Mouse (Mus musculus) megakaryocyte, adult 5-6 weeks (primary cell): ENCODE measurements around the gene Tbl3. TPM values are rescaled to one million over a fixed set of nuclear protein-coding genes. Genes with fewer than 3 reads are reported as not detected.
"Not testable (repeated sequence)": the region's sequence is repeated elsewhere in the genome, so short reads cannot be mapped to it uniquely, and the experiment has no call there.

Source experiments
- ATAC-seq: 2 replicates; pipeline ENCODE4 v1.8.0; 2016; ENCODE audit warnings: mild to moderate bottlenecking, inconsistent platforms; ENCODE audit not compliant: poor library complexity, severe bottlenecking
- total RNA-seq, 2 experiments: library from RNA; stranded (forward) in 1 of 2; stranded (reverse) in 1 of 2; fragments of 153-499, 151-499 nt in 1 of 2; fragments of 221-1000, 200-1000 nt in 1 of 2; gene quantifications; 2 replicates each; pipeline versions ENCODE4 v1.2.3 to v1.2.4; 2015 to 2017

Gene Tbl3
- total RNA-seq, 2 experiments from 2014 or later = 10.3 to 15.6 TPM

DNA sequence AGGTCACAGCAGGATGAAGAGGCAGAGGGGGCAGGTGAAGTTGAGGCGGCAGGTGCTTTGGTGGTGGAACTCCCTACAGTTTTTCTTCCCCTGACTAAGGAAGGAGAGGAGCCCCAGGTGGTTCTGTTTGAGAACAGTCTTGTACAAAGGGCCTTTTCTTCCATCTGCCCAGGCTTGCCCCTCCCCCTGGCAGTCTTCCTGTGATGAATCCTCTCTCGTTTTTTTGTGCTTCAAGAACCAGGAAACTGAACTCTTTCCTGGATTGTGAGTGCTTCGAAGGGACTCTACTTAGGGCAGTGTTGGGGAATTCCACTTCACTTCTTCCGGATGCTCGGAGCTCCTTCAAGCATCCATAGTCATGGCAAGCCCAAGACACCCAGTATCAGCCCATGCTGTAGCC, 9.5 kb downstream of the Tbl3 start:
- no peak for ATAC-seq

DNA sequence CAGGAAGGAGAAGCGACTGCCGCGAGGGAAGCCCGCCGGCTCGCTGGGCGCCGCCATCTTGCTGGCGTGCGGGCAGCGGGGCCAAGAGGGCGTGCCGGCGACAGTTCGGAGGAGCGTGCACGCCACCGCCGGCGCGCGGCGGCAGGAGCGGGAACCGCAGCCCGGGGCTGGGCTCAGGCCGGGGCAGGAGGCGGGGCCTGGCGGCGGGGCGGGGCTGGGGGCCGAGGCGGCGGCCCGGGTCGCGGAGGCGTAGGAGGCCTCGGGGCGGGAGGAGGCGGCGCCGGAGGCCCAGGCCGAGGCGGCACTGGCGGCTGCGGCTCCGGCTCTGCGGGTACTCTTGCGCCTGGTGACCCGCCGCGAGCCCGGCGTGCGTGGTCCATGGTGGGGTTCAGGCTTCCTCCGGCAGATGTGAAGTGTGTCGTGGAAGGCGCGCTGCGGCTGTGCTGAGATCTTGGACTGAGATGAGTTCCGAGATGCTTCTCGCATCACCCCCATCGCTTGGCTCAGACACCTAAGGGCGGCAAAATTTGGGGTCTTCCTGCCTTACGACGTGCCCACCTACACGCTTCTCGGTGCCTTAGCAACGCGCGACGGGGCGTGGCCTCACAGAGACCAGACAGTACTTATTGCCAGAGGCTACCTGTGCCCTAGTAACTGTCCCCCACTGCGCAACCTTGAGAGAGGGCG, 11.3 kb downstream of the Tbl3 start, which contains the start of the genes Gfer and Noxo1:
TSS of gene Gfer (minus strand) at position 146 of the 687 bp plus-strand sequence.
TSS of gene Noxo1 (plus strand) at position 224 of the 687 bp plus-strand sequence.
- ATAC-seq = peak; percentile 93

DNA sequence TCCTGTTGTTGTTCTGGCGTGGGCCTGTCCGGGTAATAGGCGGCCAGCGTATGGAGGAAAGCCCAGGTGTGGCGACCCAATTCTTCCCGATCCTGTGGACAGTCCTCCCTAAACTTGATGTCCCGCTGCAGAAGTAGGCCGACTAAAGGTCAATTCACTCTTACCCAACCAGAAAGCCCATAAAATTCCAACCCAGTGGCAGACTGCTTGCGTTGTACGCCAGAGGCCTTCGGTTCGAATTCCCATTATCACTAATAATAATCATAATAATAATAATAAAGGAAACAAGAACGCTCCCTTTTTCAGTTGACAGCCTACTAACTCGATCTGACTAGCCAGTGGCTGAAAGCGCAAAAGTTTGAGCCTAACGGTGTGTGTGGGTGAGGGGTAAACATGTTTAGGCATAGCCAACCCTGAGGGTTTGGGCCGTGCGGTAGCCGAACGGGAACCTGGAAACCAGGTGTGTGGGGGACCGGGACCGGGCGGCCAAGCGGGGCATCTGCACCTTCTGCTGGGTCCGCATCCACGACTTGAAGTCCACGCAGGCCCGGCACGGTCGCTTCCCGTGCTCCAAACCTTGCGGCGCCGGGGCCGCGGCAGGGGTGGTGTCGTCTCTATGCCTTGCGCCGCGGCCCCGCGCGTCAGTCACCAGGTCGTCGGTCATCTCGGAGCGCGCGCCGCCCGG, 12.0 kb downstream of the Tbl3 start:
- no peak for ATAC-seq

DNA sequence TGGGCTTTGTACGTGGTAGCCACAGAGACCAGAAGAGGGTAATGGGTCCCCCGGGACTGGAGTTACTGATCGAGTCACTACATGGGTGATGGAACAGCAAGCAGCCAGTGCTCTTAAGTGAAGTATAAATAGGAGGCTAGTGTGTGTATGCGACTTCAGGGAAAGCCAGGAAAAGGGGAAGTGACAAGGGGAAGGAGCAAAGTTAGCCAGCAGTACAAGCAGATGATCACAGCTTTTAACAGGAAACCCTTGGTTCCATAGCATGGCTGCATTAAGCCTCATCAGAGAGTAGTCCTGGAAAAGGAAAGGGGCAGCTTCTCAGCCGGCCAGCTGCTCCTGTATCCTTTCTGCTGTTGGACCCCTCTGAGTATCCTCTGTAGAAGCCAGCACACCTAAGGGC, 15.1 kb downstream of the Tbl3 start:
- ATAC-seq = no peak

DNA sequence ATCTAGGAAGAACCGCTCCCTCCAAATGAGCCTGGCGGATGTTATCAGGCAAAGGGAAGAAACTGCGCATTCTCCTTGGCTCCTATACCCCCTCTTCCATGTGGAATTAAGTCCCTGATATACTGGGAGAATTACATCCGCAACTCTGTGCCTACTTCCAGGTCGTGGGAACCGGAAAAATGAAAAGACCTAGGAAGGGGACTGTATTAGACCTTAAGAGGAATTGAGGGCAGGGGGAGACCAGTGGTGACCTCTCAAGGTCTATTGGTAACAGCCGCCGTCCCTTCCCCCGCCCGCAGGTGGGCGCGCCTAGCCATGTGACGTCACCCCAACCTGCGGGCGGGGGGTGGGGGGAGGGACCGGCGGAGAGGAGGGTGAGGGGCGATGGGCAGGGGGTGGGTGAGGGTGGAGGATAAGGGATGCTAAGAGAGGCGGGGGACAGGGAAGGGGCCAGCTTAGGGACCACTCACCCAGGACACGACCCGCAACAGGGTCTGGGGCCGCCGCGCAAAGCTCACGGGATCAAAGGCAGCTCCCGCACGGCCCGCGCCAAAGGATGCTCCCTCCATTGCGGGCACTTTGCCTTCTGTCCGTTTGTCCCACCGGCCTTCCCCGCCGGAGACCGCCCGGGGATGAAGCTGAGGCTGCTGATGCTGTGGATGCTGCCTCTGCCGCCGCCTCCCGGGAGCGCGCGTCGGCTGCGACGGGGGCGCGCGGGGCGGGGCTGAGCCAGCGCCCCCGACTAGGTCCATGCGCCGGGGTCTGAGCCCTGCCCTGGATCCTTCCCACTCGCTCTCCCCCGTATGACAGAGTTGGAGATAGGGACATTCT, 18.0 kb downstream of the Tbl3 start, which contains the start of gene Syngr3:
TSS of gene Syngr3 (minus strand) at position 705 of the 831 bp plus-strand sequence.
- no peak for ATAC-seq

DNA sequence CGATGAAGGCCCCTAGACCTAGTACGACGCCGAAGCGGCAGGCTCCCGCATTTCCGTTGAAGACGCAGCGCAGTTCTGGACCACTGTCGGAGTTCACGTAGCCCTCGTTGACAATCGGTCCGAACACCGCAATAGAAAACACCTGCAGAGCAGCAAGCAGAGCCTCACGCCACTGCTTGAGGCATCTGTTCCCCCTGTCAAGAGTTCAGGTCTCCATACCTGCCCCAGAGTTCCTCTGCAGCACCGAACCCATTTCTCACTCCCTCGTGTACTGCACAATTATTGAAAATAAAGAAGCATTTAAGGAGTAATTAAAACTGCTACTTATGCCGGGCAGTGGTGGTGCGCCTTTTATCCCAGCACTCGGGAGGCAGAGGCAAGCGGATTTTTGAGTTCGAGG, 19.9 kb downstream of the Tbl3 start:
- ATAC-seq = no peak

DNA sequence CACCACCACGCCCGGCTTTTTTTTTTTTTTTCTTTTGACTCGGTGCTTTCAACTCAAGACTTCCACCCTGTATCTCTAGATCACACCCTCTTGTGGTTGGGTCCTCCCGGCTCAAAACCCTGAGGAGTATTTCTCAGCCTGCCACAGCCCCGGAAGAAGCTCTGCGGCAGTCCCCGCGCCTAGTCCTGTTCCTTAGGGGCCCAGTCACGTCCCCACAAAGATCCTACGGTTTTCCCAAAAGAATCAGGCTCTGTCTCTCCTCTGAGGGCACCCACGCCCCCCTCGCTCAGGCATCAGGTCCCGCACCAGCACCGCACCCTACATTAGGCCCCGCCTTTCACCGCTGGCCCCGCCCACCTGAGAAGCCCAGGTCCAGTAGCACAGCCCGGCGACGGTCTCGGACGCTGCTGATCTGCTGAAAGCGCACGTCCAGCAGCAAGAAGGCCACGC, 20.3 kb downstream of the Tbl3 start:
- peak; percentile 86 for ATAC-seq

DNA sequence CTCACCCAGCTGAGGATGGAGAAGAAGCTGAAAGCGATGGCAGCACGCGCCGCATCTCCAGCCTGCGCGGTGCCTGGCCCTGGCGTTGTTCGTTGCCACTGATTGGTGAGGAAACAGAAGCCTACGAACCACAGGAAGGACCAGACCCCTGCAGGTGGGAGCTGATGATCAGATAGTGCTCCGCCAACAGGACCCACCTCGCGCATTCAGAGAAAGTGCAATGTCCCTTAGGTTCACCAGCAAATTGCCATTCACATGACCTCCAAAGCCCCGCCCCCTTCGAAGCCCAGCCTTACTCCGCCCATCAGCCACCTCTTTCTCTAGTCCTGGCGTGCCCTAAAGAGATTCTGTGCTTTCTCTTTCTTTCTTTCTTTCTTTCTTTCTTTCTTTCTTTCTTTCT, 20.9 kb downstream of the Tbl3 start:
- peak; percentile 58 for ATAC-seq

DNA sequence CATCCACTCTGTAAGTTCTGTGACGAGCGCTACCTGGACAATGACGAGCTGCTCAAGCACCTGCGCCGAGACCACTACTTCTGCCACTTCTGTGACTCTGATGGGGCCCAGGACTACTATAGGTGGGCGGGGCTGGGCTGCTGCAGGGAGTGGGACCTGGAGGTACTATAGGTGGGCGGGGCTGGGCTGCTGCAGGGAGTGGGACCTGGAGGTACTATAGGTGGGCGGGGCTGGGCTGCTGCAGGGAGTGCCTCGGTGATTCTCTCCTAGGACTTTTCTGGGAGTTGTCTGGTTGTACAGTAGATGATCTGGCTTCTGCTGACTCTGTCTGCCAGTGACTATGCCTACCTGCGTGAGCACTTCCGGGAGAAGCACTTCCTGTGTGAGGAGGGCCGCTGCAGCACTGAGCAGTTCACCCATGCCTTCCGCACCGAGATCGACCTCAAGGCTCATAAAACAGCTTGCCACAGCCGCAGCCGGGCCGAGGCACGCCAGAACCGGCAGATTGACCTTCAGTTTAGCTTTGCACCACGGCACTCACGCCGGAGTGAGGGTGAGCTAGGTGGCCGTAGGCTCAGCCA, 29.9 kb downstream of the Tbl3 start:
- ATAC-seq = no peak

DNA sequence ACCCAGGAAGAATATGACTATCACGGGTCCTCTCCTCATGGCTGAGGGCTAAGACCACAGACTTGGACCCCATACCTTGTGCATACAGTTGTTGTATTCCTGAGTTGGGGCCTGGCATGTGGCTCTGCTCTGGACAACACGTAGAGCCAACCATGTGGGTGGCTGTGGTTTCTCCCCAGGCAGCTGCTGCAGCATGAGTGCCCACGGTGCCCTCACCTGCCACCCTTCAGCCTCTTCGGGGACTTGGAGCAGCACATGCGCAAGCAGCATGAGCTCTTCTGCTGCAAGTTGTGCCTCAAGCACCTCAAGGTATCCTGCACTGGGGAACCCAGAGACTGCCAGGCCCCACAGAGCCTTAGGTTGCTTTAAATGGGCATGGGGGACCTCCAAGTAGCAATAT, 30.6 kb downstream of the Tbl3 start:
- ATAC-seq = no peak

DNA sequence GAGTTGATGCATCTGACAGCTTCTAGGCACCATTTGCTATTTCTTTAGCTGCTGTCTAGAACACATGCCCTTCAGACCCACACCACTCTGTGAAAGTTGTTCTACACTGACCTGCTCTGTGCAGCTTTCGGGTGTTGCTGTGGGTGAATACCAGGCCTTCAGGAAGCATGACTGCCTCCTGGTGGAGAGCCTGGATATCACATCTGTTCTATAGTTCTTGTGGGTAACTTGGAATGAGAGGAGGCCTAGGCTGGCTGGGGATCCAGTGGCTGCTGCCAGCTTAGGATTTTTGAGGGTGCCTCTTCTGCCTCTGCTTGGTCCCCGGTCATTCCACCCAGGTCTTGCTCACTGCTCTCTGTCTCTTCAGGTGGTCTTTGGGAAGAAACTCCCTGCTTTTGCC, 31.3 kb downstream of the Tbl3 start:
- ATAC-seq = peak; percentile 74

DNA sequence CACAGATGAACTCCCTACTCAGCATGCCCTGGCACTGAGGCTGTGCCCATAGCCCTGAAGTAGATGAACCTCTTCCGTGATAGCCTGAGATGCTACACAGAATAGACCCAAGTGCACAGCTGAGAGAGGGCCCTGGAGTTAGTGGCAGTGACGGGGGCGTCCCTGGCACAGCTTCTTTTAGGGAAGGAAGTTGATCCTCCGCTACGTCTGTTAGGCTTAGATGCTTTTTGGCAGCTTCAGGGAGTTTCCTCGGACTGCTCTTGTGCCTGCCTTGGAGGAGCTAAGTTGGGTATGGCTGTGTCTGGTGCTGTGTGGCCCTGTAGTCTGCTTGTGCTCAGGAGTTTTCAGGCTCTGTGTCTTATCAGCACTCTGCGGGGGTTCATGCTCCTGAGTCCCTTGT, 33.2 kb downstream of the Tbl3 start:
- no peak for ATAC-seq

DNA sequence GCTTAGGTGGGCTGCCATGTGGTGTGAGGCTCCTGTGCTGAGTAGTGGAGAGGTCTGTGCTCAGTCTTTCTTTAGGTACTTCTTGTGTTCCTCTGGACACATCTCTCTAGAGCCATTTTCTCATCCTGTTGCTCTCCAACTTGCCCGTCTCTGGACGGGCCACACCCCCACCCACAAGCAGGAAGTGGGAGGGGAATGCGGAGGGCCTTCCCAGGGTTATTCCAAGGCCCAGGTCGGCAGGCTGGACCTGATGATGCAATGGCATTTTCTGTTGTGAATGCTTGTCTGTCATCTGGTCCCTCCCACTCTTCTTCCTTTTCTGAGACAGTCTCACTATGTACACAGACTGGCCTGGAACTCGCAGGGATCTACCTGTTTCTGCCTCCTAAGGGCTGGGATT, 35.3 kb downstream of the Tbl3 start:
- ATAC-seq = no peak

DNA sequence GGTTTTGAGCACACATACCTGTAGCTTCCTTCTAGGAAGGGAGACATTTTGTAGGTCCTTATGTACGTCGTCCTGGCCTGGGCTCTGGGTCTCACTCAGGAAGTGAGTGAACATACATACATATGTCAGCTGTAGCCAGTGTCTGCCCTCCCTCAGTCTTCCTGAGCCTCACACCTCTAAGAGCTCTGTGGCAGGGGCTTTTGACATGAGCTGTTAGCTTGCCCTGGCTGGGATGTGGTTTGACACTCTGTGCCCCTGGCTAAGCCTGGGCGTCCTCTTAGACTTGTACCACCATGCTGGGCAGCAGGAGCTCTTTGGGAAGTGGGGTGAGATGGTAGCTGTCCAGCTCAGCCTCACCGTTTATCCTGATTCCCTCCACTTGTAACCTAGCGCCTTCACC, 36.1 kb downstream of the Tbl3 start:
- no peak for ATAC-seq

DNA sequence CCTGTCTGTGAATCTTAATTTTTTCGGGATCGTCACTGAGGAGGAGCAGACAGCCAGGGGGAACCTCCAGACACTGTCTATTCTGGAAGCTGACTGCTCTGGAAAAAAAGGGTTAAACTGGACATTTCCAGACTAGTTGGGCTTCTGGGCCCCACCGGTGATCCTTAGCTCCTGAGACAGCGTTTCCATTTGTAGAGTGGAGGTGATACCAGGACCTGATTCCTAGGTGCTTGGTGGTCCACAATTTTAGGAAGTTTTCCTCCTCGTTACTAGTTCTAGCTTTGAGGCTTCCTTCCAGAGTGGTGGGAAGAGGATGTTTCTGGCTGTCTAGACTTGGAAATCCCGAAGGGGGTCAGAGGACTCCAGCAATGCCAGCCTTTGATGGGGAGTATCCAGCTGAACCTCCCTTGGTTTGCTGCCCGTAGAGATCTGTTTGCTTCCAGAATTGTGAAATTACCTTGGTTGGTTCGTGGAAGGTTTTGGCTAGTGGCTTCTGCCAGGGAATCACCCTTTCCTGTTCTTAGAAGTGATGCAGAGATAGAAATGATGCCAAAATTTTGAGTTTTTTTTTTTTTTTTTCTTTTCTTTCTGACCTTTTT, 37.1 kb downstream of the Tbl3 start:
- no peak for ATAC-seq

DNA sequence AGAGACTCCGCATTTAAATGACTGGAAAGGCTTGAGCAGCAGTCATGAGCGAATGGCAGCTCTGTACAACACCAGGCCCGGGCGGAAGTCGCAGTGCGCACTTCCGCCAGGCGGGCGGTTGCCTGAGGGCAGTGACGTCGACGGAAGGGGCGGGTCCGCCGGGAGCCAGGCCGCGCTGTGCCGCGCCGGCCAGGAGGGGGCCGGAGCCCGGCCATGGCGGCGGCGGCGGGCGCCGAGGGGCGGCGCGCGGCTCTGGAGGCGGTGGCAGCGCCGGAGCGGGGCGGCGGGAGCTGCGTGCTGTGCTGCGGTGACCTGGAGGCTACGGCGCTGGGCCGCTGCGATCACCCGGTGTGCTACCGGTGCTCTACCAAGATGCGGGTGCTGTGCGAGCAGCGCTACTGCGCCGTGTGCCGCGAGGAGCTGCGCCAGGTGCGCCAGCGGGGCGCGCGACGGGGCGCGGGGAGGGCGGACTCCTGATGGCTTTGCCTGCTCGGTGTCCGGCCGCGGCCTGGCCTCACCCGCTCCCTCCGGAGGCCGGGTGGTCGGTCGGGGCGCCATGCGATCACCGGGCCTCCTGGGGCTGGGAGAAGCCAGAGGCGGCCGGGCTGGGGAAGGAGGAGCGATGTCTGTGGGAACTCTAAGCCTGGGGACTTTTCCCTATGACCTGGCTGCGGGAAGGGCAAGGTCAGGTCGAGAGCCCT, 37.8 kb downstream of the Tbl3 start, which contains the start of gene Zfp598:
TSS of gene Zfp598 (plus strand) at position 143 of the 701 bp plus-strand sequence.
- peak; percentile 97 for ATAC-seq

DNA sequence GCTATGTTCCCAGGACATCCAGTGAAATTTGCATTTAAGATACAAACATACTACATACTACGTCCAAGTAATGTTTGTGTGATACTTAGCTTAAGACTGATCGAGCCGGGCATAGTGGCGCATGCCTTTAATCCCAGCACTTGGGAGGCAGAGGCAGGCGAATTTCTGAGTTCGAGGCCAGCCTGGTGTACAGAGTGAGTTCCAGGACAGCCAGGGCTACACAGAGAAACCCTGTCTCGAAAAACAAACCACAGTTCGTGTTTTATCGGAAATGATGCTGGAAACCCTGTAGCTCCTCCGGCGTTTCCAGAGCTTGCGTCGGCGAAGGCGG, 38.3 kb downstream of the Tbl3 start:
- ATAC-seq = not testable (repeated sequence)

DNA sequence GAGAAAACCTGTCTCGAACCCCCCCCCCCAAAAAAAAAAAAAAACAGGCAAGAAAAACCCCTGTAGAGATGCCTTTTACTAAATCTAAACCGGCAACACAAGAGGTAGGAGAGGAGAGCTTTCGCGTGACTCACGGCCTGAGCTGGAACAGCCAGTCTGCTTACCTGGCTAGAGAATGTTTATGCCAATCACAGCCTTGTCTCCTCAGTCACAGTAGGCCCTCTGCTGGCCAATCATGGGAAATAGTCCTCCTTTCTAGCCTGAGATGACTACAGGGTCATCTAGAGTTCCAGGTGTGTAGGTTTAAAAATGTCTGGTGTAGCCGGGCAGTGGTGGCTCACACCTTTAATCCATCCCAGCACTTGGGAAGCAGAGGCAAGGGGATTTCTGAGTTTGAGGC, 40.0 kb downstream of the Tbl3 start:
- ATAC-seq = peak; percentile 45

DNA sequence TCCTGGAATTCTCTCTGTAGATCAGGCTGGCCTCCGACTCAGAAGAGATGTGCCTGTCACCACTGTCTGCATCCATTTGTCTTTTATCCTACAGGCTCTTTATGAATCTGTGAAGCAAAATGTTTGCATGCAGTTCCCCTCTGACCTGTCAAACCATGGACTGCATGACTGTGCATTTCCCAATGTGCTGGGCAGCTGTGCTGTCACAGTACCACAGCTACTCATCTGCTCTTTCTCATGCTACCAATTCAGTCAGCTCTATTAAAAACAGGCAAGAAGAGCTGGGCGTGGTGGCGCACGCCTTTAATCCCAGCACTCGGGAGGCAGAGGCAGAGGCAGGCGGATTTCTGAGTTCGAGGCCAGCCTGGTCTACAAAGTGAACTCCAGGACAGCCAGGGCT, 40.4 kb downstream of the Tbl3 start:
- ATAC-seq = not testable (repeated sequence)
